Mouse (Mus musculus) liver, adult 2 months (tissue): ENCODE results near the gene Hmga2. TPM values are rescaled to one million over a fixed set of nuclear protein-coding genes. Genes with fewer than 3 reads are reported as not detected.
A peak's percentile ranks its signal among the peaks of the same experiment; 100 is the strongest.

ENCODE experiments used
- DNase-seq: peaks from one replicate; pipeline ENCODE4 v3.0.0-alpha.2; 2011; ENCODE audit warnings: low read depth, low spot score; ENCODE audit errors: extremely low read depth
- H3K27ac ChIP-seq: fragments of 200-500 bp; replicated peaks from 2 replicates; pipeline ENCODE4 v1.5.1; 2012; ENCODE audit warnings: low read depth, mild to moderate bottlenecking, control low read depth, inconsistent platforms, low read length; ENCODE audit not compliant: insufficient read depth
- H3K27me3 ChIP-seq: fragments of 200-500 bp; 2 replicates; pipeline ENCODE4 v1.6.1; 2012; ENCODE audit warnings: mild to moderate bottlenecking, moderate library complexity, low read length, inconsistent platforms; ENCODE audit not compliant: control insufficient read depth, insufficient read depth
- H3K36me3 ChIP-seq: fragments of 200-500 bp; 2 replicates; pipeline ENCODE4 v1.6.1; 2012; ENCODE audit warnings: low read length, inconsistent platforms; ENCODE audit not compliant: control insufficient read depth, insufficient read depth
- H3K4me1 ChIP-seq: fragments of 200-500 bp; 2 replicates; pipeline ENCODE4 v1.6.1; 2011; ENCODE audit warnings: low read length; ENCODE audit not compliant: control insufficient read depth, insufficient read depth
- H3K4me3 ChIP-seq: fragments of 200-500 bp; 2 replicates; pipeline ENCODE4 v1.5.1; 2011; ENCODE audit warnings: low read depth, mild to moderate bottlenecking, control low read depth, low read length, moderate library complexity; ENCODE audit not compliant: insufficient read depth
- H3K79me2 ChIP-seq: fragments of 200-500 bp; 2 replicates; pipeline ENCODE4 v1.6.1; 2012; ENCODE audit warnings: inconsistent platforms, mild to moderate bottlenecking, low read length, moderate library complexity; ENCODE audit not compliant: control insufficient read depth, insufficient read depth
- H3K9ac ChIP-seq: fragments of 200-500 bp; 2 replicates; pipeline ENCODE4 v1.6.1; 2012; ENCODE audit warnings: low read depth, mild to moderate bottlenecking, control low read depth, inconsistent platforms, low read length
- CTCF ChIP-seq: fragments of 200-500 bp; IDR thresholded peaks from 2 replicates; pipeline ENCODE4 v1.5.1; 2011; ENCODE audit warnings: low read depth, low read length, control low read depth
- POLR2A ChIP-seq: fragments of 200-500 bp; IDR thresholded peaks from 2 replicates; pipeline ENCODE4 v1.6.1; 2011; ENCODE audit warnings: low read length, control low read depth; ENCODE audit not compliant: insufficient read depth; ENCODE audit errors: extremely low read depth
- WGBS: fragments of 180-500 bp; shearing (Covaris S2); methylation state at CpG from one replicate; pipeline ENCODE4 v1.1.7; 2018; 5-methylcytosine and 5-hydroxymethylcytosine counted together
- polyA plus RNA-seq: library from polyadenylated mRNA; depleted of rRNA; stranded (reverse); fragments of >200 nt; gene quantifications from 2 replicates; pipeline ENCODE4 v1.2.3, GENCODE M21; 2012
- total RNA-seq: library from RNA; depleted of rRNA; stranded (reverse); fragments of >200 nt; gene quantifications from 2 replicates; pipeline ENCODE4 v1.2.3, GENCODE M21; 2014

The Hmga2 gene
- total and polyA plus RNA-seq, 2 experiments = 0.05 TPM; not detected in 1

GRCm38 (mm10) chr10:120432731-120433462 is 43.4 kb downstream of the Hmga2 start:
- H3K79me2 ChIP-seq = no peaks in the 10 kb centered on the region
- H3K27ac ChIP-seq = no peak overlapping the region
- WGBS = 56% methylated on average over 9 of the region's 9 CpGs
- no peaks in the 10 kb centered on the region for H3K27me3 ChIP-seq
- H3K36me3 ChIP-seq = no peaks in the 10 kb centered on the region
- DNase-seq = no peak
- no peaks in the 10 kb centered on the region for H3K4me1 ChIP-seq
- no peak for TF ChIP-seq CTCF
- no peak for TF ChIP-seq POLR2A
- H3K4me3 ChIP-seq = no peak overlapping the region
- H3K9ac ChIP-seq = no peak overlapping the region

- WGBS = 88% methylated on average over 9 of the region's 9 CpGs
Measured at GRCm38 (mm10) chr10:120432081-120432480, 44.2 kb downstream of the Hmga2 start.

GRCm38 (mm10) chr10:120431435-120431834 is 44.8 kb downstream of the Hmga2 start:
- no peak overlapping the region for H3K4me3 ChIP-seq
- H3K4me1 ChIP-seq = no peaks in the 10 kb centered on the region
- H3K79me2 ChIP-seq = no peaks in the 10 kb centered on the region
- H3K36me3 ChIP-seq = no peaks in the 10 kb centered on the region
- TF ChIP-seq POLR2A (no peak), CTCF (peak; percentile 30)
- H3K9ac ChIP-seq = no peak overlapping the region
- WGBS = 77% methylated on average over 2 of the region's 2 CpGs
- no peaks in the 10 kb centered on the region for H3K27me3 ChIP-seq
- DNase-seq = no peak
- H3K27ac ChIP-seq = no peak overlapping the region

More at GRCm38 (mm10) chr10:120432081-120432480, 44.2 kb downstream of the Hmga2 start:
- Histone ChIP-seq H3K79me2 (no peaks in the 10 kb centered on the region), H3K4me1 (no peaks in the 10 kb centered on the region), H3K27ac (no peak overlapping the region), H3K9ac (no peak overlapping the region), H3K4me3 (no peak overlapping the region), H3K36me3 (no peaks in the 10 kb centered on the region), H3K27me3 (no peaks in the 10 kb centered on the region)
- DNase-seq = no peak
- TF ChIP-seq POLR2A (no peak), CTCF (no peak)

DNA sequence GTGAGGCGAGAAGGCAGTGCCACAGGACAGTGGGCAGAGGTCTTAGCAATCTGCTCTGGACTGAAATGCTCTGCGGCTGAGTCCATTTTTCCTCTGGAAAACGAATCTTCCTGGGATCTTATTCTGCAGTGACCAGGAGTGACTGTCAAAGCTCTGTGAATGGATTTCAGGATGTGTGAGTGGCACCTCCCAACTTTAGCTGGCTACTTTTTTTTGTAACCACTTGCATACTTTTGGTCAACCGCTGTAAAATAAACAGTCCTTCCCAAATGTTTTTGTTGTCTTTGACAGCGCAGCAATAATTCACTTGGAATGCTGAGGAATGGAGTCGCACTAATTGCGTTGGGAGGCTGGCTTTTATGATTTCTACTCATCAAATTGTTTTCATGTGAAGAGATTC is 45.8 kb downstream of the Hmga2 start:
- WGBS = 82% methylated on average over 7 of the region's 7 CpGs
- Histone ChIP-seq H3K27ac (no peak overlapping the region), H3K4me1 (no peaks in the 10 kb centered on the region), H3K79me2 (no peaks in the 10 kb centered on the region), H3K4me3 (no peak overlapping the region), H3K9ac (no peak overlapping the region), H3K36me3 (no peaks in the 10 kb centered on the region), H3K27me3 (no peaks in the 10 kb centered on the region)
- no peak for DNase-seq
- TF ChIP-seq CTCF (no peak), POLR2A (no peak)

DNA sequence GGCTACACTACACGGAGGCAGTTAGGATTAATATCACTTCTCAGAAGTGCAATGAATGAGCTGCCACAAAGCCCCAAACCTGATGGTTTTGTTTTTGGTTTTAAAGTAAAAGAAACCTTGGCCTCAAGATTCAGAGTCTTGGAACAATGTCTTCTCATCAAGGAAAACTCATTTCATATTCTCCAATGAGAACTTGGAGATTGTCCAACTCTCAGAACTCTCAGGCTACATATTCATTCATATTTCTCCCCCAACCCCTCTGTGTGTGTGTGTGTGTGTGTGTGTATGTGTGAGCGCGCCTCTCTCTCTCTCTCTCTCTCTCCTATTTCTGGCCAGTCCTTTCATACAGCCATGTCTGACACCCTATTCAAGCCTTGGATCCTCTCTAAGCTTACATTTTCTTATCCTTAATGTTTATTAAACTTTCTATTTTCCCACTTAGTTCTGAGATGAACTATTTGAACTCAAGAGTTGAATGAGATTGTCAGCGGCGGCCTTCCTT is 46.5 kb downstream of the Hmga2 start:
- no peaks in the 10 kb centered on the region for H3K27me3 ChIP-seq
- TF ChIP-seq POLR2A (no peak), CTCF (no peak)
- H3K9ac ChIP-seq = no peak overlapping the region
- no peaks in the 10 kb centered on the region for H3K79me2 ChIP-seq
- 85% methylated on average over 5 of the region's 5 CpGs for WGBS
- DNase-seq = no peak
- no peaks in the 10 kb centered on the region for H3K36me3 ChIP-seq
- no peak overlapping the region for H3K4me3 ChIP-seq
- no peaks in the 10 kb centered on the region for H3K4me1 ChIP-seq
- H3K27ac ChIP-seq = no peak overlapping the region

DNA sequence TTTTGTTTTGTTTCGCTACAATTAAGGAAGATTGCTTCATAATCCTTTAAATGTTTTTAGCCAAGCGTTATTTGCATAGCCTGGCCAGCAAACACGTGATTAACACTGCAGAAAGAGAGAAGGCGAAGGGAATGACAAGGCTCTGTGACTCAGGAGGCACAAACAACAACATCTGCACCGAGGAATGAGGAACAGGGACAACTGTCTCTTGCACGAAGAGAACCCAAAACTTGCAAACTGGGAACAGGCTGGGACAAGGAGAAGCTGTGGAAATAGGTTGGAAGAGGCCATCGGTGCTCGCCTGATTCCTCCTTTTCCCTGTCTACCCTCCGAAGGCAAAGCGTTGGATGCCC is 47.1 kb downstream of the Hmga2 start:
- 64% methylated on average over 10 of the region's 10 CpGs for WGBS
- no peaks in the 10 kb centered on the region for H3K79me2 ChIP-seq
- H3K36me3 ChIP-seq = no peaks in the 10 kb centered on the region
- H3K9ac ChIP-seq = no peak overlapping the region
- no peak overlapping the region for H3K27ac ChIP-seq
- H3K27me3 ChIP-seq = no peaks in the 10 kb centered on the region
- no peak overlapping the region for H3K4me3 ChIP-seq
- no peak for DNase-seq
- H3K4me1 ChIP-seq = no peaks in the 10 kb centered on the region
- no peak for TF ChIP-seq POLR2A
- no peak for TF ChIP-seq CTCF
